Mouse (Mus musculus): ENCODE results near the gene Rtf1. TPM values are rescaled to one million over a fixed set of nuclear protein-coding genes. Genes with fewer than 3 reads are reported as not detected.

Rtf1 gene
- polyA plus RNA-seq, 1 experiment from 2014 or later, result 70.9 TPM

DNA sequence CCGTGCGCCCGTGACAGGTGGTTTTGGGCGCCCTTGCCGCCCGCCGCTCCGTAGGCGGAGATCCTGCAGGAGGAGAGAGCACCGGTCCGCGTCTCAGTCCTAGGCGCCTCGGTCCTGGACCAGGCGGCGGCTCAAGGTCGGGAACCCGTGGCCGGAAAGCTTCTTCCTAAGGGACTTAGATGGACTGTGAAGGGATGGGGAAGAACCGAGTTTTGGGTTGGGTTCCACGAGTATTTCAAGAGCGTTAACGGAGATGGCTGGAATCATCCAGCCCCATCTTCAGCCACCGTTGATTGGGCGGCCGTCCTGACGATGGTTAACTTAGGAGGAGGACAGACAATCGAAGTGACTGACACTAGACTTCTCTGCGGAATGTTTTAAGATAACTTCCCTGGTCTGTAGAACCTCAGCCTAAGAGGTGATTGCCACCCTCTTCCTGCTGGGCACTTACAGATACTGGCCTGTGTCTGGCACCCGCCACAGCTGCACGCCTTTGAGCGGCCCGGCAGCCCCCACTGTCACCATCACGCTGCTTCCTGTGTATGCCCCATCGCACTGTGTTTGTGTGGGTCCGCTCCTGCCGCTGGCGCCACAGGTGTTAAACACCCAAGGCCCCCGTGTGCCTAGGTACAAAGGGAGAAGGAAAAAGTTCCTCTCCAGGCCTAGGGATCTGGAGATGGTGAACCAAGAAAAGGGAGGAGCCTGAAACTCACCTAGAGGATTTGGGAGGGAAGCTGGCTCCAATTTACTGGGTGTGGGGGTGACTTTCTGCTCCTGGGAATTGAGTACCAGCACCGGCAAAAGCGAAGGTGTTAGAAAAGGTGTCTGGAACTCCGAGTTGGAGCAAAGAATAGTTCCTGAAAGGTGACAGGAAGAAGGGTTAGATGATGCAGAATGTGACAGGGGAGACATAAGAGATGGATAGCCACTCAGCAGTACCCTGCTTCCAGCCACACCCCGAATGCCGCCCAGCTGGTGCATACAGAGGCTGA, 84.3 kb downstream of the Rtf1 start:
- Histone ChIP-seq H3K4me2 (replicated peaks) (peak overlapping the region; percentile 100), H3K4me3 (peak overlapping the region; percentile 58), H3K9me3 (no peaks in the 10 kb centered on the region), H3K4me1 (peaks cover 20% of the 10 kb centered on the region), H3K9ac (no peak overlapping the region), H3K36me3 (peaks cover 7% of the 10 kb centered on the region), H3K27ac (no peak overlapping the region), H3K27me3 (replicated peaks) (peaks cover 47% of the 10 kb centered on the region)
- ATAC-seq (ENCODE audit: low FRiP score, low read depth), result 0 out of 2 replicates have a peak, but pooled peaks have one; percentile 18
- WGBS, result 4% methylated on average over 44 of the region's 44 CpGs

DNA sequence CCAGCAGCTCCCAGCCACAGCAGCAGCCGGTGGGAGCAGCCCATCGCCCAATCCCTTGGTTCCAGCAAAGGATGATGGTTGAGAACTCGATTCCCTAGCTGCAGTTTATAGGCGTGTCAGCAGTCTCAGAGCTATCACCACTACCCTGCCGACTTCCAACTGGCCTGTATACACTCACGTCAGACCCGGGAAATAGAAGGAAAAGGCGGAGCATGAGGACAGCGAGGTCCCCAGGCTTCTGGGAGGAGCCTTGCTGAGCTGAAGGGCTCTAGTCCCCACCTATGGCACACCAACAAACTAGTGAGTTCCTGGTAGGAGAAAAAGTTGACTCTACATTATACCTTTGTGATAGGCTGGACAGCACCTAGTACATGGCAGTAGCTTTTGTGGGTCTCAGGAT, 85.4 kb downstream of the Rtf1 start, which contains the start of gene Ltk:
Gene Ltk (minus strand): TSS at position 181 of the 400 bp plus-strand sequence.
- peak within 1 kb of the TSS; percentile 100; the same call in 1 of the 2 replicates for H3K4me2 ChIP-seq (replicated peaks)

DNA sequence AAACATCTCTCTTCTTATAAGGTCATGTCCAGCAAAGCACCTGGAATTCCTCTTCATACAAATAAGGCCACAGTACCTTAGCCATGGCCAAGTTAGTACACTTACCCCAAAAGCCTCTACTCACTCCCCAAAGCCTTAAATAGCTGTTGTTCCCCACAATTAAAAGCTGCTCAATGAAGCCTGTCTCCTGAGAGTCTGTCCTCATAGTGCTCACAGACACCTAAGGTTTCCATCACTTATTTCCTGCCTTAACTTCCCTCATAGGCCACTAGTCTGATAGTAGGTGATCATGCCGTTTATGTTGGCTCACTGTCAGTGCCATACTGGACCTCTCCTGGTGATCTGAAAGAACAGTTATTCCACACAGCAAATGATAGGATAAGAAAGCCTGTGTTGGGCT, 87.4 kb downstream of the Rtf1 start:
- H3K27me3 ChIP-seq (replicated peaks), result peaks cover 38% of the 10 kb centered on the region
- ATAC-seq (ENCODE audit: low FRiP score, low read depth), result no peak

More for the DNA sequence above, 85.4 kb downstream of the Rtf1 start, which contains the start of gene Ltk:
- 14% methylated on average over 9 of the region's 9 CpGs for whole genome bisulfite sequencing
- peaks cover 20% of the 10 kb centered on the region for H3K4me1 ChIP-seq
- no peak within 1 kb of the TSS for H3K27ac ChIP-seq
- ATAC-seq (ENCODE audit: low FRiP score, low read depth), result no peak
- no peak within 1 kb of the TSS for H3K4me3 ChIP-seq
- peaks cover 18% of the 10 kb centered on the region for H3K36me3 ChIP-seq
- H3K9ac ChIP-seq, result no peak within 1 kb of the TSS
- H3K27me3 ChIP-seq (replicated peaks), result peaks cover 47% of the 10 kb centered on the region
- no peaks in the 10 kb centered on the region for H3K9me3 ChIP-seq

DNA sequence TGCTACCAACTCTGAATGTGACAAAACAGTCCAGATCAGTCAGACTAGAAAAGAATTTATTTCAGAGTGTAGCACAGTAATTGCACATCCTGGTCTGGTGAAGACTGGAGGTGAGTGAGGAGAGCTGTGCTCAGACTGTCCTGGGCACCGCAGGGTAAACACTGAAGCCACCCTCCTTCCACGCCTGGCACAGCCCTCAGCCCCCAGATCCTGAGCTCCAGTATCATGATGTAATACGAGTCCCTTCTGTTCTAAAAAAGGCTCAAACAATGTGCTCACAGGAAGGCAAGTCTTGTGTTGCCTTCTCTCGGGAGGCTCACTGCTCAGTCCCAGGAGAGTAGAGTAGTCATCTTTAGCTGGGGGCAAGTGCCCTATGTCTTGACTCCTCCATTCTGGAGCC, 89.1 kb downstream of the Rtf1 start:
- Histone ChIP-seq H3K9me3 (no peaks in the 10 kb centered on the region), H3K27ac (no peak overlapping the region), H3K4me1 (peaks cover 3% of the 10 kb centered on the region; the same call in 1 of the 2 replicates), H3K36me3 (peaks cover 39% of the 10 kb centered on the region), H3K4me3 (no peak overlapping the region), H3K4me2 (replicated peaks) (no peak overlapping the region), H3K27me3 (replicated peaks) (peaks cover 21% of the 10 kb centered on the region), H3K9ac (no peak overlapping the region)
- no peak for ATAC-seq (ENCODE audit: low FRiP score, low read depth)
- WGBS, result 82% methylated on average over 4 of the region's 4 CpGs

More for the DNA sequence above, 87.4 kb downstream of the Rtf1 start:
- 79% methylated on average over 1 of the region's 1 CpGs for WGBS
- H3K4me1 ChIP-seq, result peaks cover 20% of the 10 kb centered on the region
- no peak overlapping the region for H3K27ac ChIP-seq
- H3K9ac ChIP-seq, result no peak overlapping the region
- H3K36me3 ChIP-seq, result peaks cover 28% of the 10 kb centered on the region
- H3K4me3 ChIP-seq, result no peak overlapping the region
- no peak overlapping the region for H3K4me2 ChIP-seq (replicated peaks)
- no peaks in the 10 kb centered on the region for H3K9me3 ChIP-seq

DNA sequence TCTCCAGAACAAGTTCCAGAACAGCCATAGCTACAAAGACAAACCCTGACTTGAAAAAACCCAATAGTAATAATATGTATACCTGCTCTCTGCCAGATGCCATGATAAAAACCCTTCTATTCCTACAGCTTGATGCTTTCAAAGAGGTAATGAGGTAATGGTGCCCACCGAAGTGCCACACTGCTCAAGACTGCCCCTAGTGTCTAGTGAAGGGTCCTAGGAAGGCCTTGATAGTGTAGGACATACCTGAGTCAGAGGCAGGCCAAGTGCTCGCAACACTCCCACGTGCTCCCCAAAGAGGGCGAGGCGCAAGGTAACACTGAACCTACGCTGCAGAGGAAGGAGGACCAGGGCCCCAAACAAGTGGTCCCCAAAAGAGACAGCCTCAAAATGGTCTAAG, 92.4 kb downstream of the Rtf1 start:
- ATAC-seq (ENCODE audit: low FRiP score, low read depth), result no peak
- WGBS, result 89% methylated on average over 6 of the region's 6 CpGs
- Histone ChIP-seq H3K4me2 (replicated peaks) (no peak overlapping the region), H3K27me3 (replicated peaks) (no peaks in the 10 kb centered on the region), H3K4me3 (no peak overlapping the region), H3K9me3 (no peaks in the 10 kb centered on the region), H3K9ac (no peak overlapping the region), H3K4me1 (no peaks in the 10 kb centered on the region), H3K27ac (no peak overlapping the region), H3K36me3 (peaks cover 72% of the 10 kb centered on the region)

Other genes with a start within 250 kb of the Rtf1 start
- gene Ino80, start 197.4 kb upstream of the Rtf1 start, polyA plus RNA-seq (2016; fragmentation: Nextera tagmentation; extraction: Ambion mirVana), result 3.5 and 4.7 TPM in 2 replicates
- gene Exd1, start 127.4 kb upstream of the Rtf1 start, polyA plus RNA-seq (2016; fragmentation: Nextera tagmentation; extraction: Ambion mirVana), result 0.61 and 0.70 TPM in 2 replicates
- gene Chp1, start 127.4 kb upstream of the Rtf1 start, polyA plus RNA-seq (2016; fragmentation: Nextera tagmentation; extraction: Ambion mirVana), result 62.3 and 68.2 TPM in 2 replicates
- 54.9 and 55.5 TPM in 2 replicates for gene Nusap1, start 56.8 kb upstream of the Rtf1 start, polyA plus RNA-seq (2016; fragmentation: Nextera tagmentation; extraction: Ambion mirVana)
- gene Oip5, start 56.6 kb upstream of the Rtf1 start, polyA plus RNA-seq (2016; fragmentation: Nextera tagmentation; extraction: Ambion mirVana), result 19.4 and 19.9 TPM in 2 replicates
- gene Ndufaf1, start 12.2 kb upstream of the Rtf1 start, polyA plus RNA-seq (2016; fragmentation: Nextera tagmentation; extraction: Ambion mirVana), result 37.1 and 39.0 TPM in 2 replicates
- gene Itpka, start 67.3 kb downstream of the Rtf1 start, polyA plus RNA-seq (2016; fragmentation: Nextera tagmentation; extraction: Ambion mirVana), result 0.34 and 0.96 TPM in 2 replicates
- 0.26 and 0.61 TPM in 2 replicates for gene Ltk, start 85.4 kb downstream of the Rtf1 start, polyA plus RNA-seq (2016; fragmentation: Nextera tagmentation; extraction: Ambion mirVana)
- 28.8 and 29.4 TPM in 2 replicates for gene Rpap1, start 112.5 kb downstream of the Rtf1 start, polyA plus RNA-seq (2016; fragmentation: Nextera tagmentation; extraction: Ambion mirVana)
- 20.7 and 21.0 TPM in 2 replicates for gene Tyro3, start 122.7 kb downstream of the Rtf1 start, polyA plus RNA-seq (2016; fragmentation: Nextera tagmentation; extraction: Ambion mirVana)
- 27.2 and 31.1 TPM in 2 replicates for gene Mga, start 222.2 kb downstream of the Rtf1 start, polyA plus RNA-seq (2016; fragmentation: Nextera tagmentation; extraction: Ambion mirVana)